Mouse (Mus musculus): ENCODE results near the gene Wdr72. TPM values are rescaled to one million over a fixed set of nuclear protein-coding genes. Genes with fewer than 3 reads are reported as not detected.

The Wdr72 gene
- polyA plus RNA-seq (2016; fragmentation: Nextera tagmentation; extraction: Ambion mirVana): 0.05 TPM in 1 of 2 replicates, not detected in the other

GRCm38 (mm10) chr9:74109761-74110460, at the start of gene Wdr72:
TSS of gene Wdr72 (plus strand) at chr9:74110356.
- Histone ChIP-seq H3K4me1 (no peaks in the 10 kb centered on the region), H3K9ac (no peak within 1 kb of the TSS), H3K27ac (no peak within 1 kb of the TSS), H3K4me2 (peak within 1 kb of the TSS; percentile 53), H3K9me3 (replicated peaks) (no peaks in the 10 kb centered on the region), H3K4me3 (peak within 1 kb of the TSS; percentile 20; the same call in 1 of the 2 replicates), H3K27me3 (replicated peaks) (no peaks in the 10 kb centered on the region), H3K36me3 (no peaks in the 10 kb centered on the region)
- WGBS (ENCODE audit: insufficient replicate concordance): 11% methylated on average over 16 of the region's 17 CpGs
- ATAC-seq: no peak

GRCm38 (mm10) chr9:74066278-74066677, 43.9 kb upstream of the Wdr72 start:
- Histone ChIP-seq H3K27ac (no peak overlapping the region), H3K9ac (no peak overlapping the region), H3K4me3 (no peak overlapping the region), H3K4me1 (no peaks in the 10 kb centered on the region), H3K27me3 (replicated peaks) (no peaks in the 10 kb centered on the region), H3K36me3 (no peaks in the 10 kb centered on the region), H3K9me3 (replicated peaks) (no peaks in the 10 kb centered on the region), H3K4me2 (no peak overlapping the region)
- no peak for ATAC-seq
- WGBS (ENCODE audit: insufficient replicate concordance): 65% methylated on average over 3 of the region's 3 CpGs

- Histone ChIP-seq H3K9me3 (replicated peaks) (no peaks in the 10 kb centered on the region), H3K27me3 (replicated peaks) (no peaks in the 10 kb centered on the region), H3K27ac (no peak overlapping the region), H3K4me3 (no peak overlapping the region), H3K4me2 (no peak overlapping the region), H3K9ac (no peak overlapping the region), H3K4me1 (no peaks in the 10 kb centered on the region), H3K36me3 (no peaks in the 10 kb centered on the region)
- no peak for ATAC-seq
- 59% methylated on average over 10 of the region's 10 CpGs for WGBS (ENCODE audit: insufficient replicate concordance)
Observed at GRCm38 (mm10) chr9:74066766-74067165, 43.4 kb upstream of the Wdr72 start.

GRCm38 (mm10) chr9:74075958-74076357, 34.2 kb upstream of the Wdr72 start:
- no peak overlapping the region for H3K9ac ChIP-seq
- no peak overlapping the region for H3K4me3 ChIP-seq
- H3K9me3 ChIP-seq (replicated peaks): no peaks in the 10 kb centered on the region
- H3K4me1 ChIP-seq: no peaks in the 10 kb centered on the region
- H3K27me3 ChIP-seq (replicated peaks): no peaks in the 10 kb centered on the region
- H3K36me3 ChIP-seq: no peaks in the 10 kb centered on the region
- H3K4me2 ChIP-seq: no peak overlapping the region
- H3K27ac ChIP-seq: no peak overlapping the region
- no peak for ATAC-seq
- WGBS (ENCODE audit: insufficient replicate concordance): 50% methylated on average over 2 of the region's 2 CpGs

GRCm38 (mm10) chr9:74078458-74078857, 31.7 kb upstream of the Wdr72 start:
- Histone ChIP-seq H3K27ac (no peak overlapping the region), H3K36me3 (no peaks in the 10 kb centered on the region), H3K4me2 (no peak overlapping the region), H3K27me3 (replicated peaks) (no peaks in the 10 kb centered on the region), H3K9ac (no peak overlapping the region), H3K9me3 (replicated peaks) (no peaks in the 10 kb centered on the region), H3K4me1 (no peaks in the 10 kb centered on the region), H3K4me3 (no peak overlapping the region)
- no peak for ATAC-seq

- 31% methylated on average over 5 of the region's 5 CpGs for WGBS (ENCODE audit: insufficient replicate concordance)
- no peak for ATAC-seq
Observed at GRCm38 (mm10) chr9:74080241-74080640, 29.9 kb upstream of the Wdr72 start.

GRCm38 (mm10) chr9:74101591-74101990, 8.6 kb upstream of the Wdr72 start:
- Histone ChIP-seq H3K4me2 (no peak overlapping the region), H3K27ac (no peak overlapping the region), H3K4me1 (no peaks in the 10 kb centered on the region), H3K9me3 (replicated peaks) (no peaks in the 10 kb centered on the region), H3K36me3 (no peaks in the 10 kb centered on the region), H3K9ac (no peak overlapping the region), H3K27me3 (replicated peaks) (no peaks in the 10 kb centered on the region), H3K4me3 (no peak overlapping the region)
- no peak for ATAC-seq

More at GRCm38 (mm10) chr9:74080241-74080640, 29.9 kb upstream of the Wdr72 start:
- Histone ChIP-seq H3K27me3 (replicated peaks) (no peaks in the 10 kb centered on the region), H3K9ac (no peak overlapping the region), H3K4me3 (no peak overlapping the region), H3K4me1 (no peaks in the 10 kb centered on the region), H3K27ac (no peak overlapping the region), H3K36me3 (no peaks in the 10 kb centered on the region), H3K4me2 (no peak overlapping the region), H3K9me3 (replicated peaks) (no peaks in the 10 kb centered on the region)

- Histone ChIP-seq H3K27ac (no peak overlapping the region), H3K4me2 (no peak overlapping the region), H3K36me3 (no peaks in the 10 kb centered on the region), H3K9me3 (replicated peaks) (no peaks in the 10 kb centered on the region), H3K4me3 (no peak overlapping the region), H3K4me1 (no peaks in the 10 kb centered on the region), H3K9ac (no peak overlapping the region), H3K27me3 (replicated peaks) (no peaks in the 10 kb centered on the region)
- WGBS (ENCODE audit: insufficient replicate concordance): 64% methylated on average over 1 of the region's 1 CpGs
- ATAC-seq: no peak
Observed at GRCm38 (mm10) chr9:74102615-74103014, 7.5 kb upstream of the Wdr72 start.

GRCm38 (mm10) chr9:74110461-74110816, 283 bp downstream of the Wdr72 start:
- 6% methylated on average over 7 of the region's 7 CpGs for WGBS (ENCODE audit: insufficient replicate concordance)
- peak overlapping the region; percentile 53 for H3K4me2 ChIP-seq
- H3K27ac ChIP-seq: no peak overlapping the region
- H3K27me3 ChIP-seq (replicated peaks): no peaks in the 10 kb centered on the region
- no peaks in the 10 kb centered on the region for H3K9me3 ChIP-seq (replicated peaks)
- ATAC-seq: no peak
- no peak overlapping the region for H3K9ac ChIP-seq
- H3K4me3 ChIP-seq: peak overlapping the region; percentile 20; the same call in 1 of the 2 replicates
- H3K36me3 ChIP-seq: no peaks in the 10 kb centered on the region
- no peaks in the 10 kb centered on the region for H3K4me1 ChIP-seq

GRCm38 (mm10) chr9:74112526-74112925, 2.4 kb downstream of the Wdr72 start:
- Histone ChIP-seq H3K4me3 (no peak overlapping the region), H3K36me3 (no peaks in the 10 kb centered on the region), H3K27ac (no peak overlapping the region), H3K9me3 (replicated peaks) (no peaks in the 10 kb centered on the region), H3K4me2 (no peak overlapping the region), H3K27me3 (replicated peaks) (no peaks in the 10 kb centered on the region), H3K4me1 (no peaks in the 10 kb centered on the region), H3K9ac (no peak overlapping the region)
- ATAC-seq: no peak
- 71% methylated on average over 9 of the region's 9 CpGs for WGBS (ENCODE audit: insufficient replicate concordance)

GRCm38 (mm10) chr9:74126222-74126621, 16.1 kb downstream of the Wdr72 start:
- Histone ChIP-seq H3K4me2 (no peak overlapping the region), H3K9me3 (replicated peaks) (no peaks in the 10 kb centered on the region), H3K4me1 (no peaks in the 10 kb centered on the region), H3K4me3 (no peak overlapping the region), H3K27ac (no peak overlapping the region), H3K36me3 (no peaks in the 10 kb centered on the region), H3K9ac (no peak overlapping the region), H3K27me3 (replicated peaks) (no peaks in the 10 kb centered on the region)
- WGBS (ENCODE audit: insufficient replicate concordance): 35% methylated on average over 5 of the region's 5 CpGs
- ATAC-seq: no peak

- Histone ChIP-seq H3K4me3 (no peak overlapping the region), H3K9ac (no peak overlapping the region), H3K36me3 (no peaks in the 10 kb centered on the region), H3K4me1 (no peaks in the 10 kb centered on the region), H3K9me3 (replicated peaks) (no peaks in the 10 kb centered on the region), H3K4me2 (no peak overlapping the region), H3K27me3 (replicated peaks) (no peaks in the 10 kb centered on the region), H3K27ac (no peak overlapping the region)
- WGBS (ENCODE audit: insufficient replicate concordance): 67% methylated on average over 2 of the region's 2 CpGs
- ATAC-seq: no peak
Observed at GRCm38 (mm10) chr9:74134010-74134409, 23.9 kb downstream of the Wdr72 start.

GRCm38 (mm10) chr9:74141864-74142263, 31.7 kb downstream of the Wdr72 start:
- no peaks in the 10 kb centered on the region for H3K36me3 ChIP-seq
- H3K9ac ChIP-seq: no peak overlapping the region
- WGBS (ENCODE audit: insufficient replicate concordance): 4% methylated on average over 3 of the region's 3 CpGs
- H3K4me2 ChIP-seq: no peak overlapping the region
- no peaks in the 10 kb centered on the region for H3K27me3 ChIP-seq (replicated peaks)
- H3K27ac ChIP-seq: no peak overlapping the region
- no peaks in the 10 kb centered on the region for H3K4me1 ChIP-seq
- H3K9me3 ChIP-seq (replicated peaks): no peaks in the 10 kb centered on the region
- no peak for ATAC-seq
- H3K4me3 ChIP-seq: no peak overlapping the region

Data from liver, embryonic 12.5 days (tissue).